Mouse (Mus musculus): ENCODE measurements around the gene Agpat2. TPM values are rescaled to one million over a fixed set of nuclear protein-coding genes. Genes with fewer than 3 reads are reported as not detected.

Gene Agpat2
- total RNA-seq, 2 experiments from 2014 or later: 37.0 to 43.6 TPM

GRCm38 (mm10) chr2:26627921-26628739, 23.9 kb upstream of the Agpat2 start, which contains the start of gene Fam69b:
Gene Fam69b, plus strand, starts transcription at chr2:26628457.
- peak; percentile 77 for ATAC-seq (ENCODE audit: poor library complexity, severe bottlenecking)

- no peak for ATAC-seq (ENCODE audit: poor library complexity, severe bottlenecking)
These were observed 21.9 kb upstream of the Agpat2 start for GRCm38 (mm10) chr2:26626081-26626480.

GRCm38 (mm10) chr2:26625419-26625818, 21.2 kb upstream of the Agpat2 start:
- ATAC-seq (ENCODE audit: poor library complexity, severe bottlenecking): no peak

GRCm38 (mm10) chr2:26622984-26623383, 18.8 kb upstream of the Agpat2 start:
- peak; percentile 38; the same call in 1 of the 2 replicates for ATAC-seq (ENCODE audit: poor library complexity, severe bottlenecking)

- ATAC-seq (ENCODE audit: poor library complexity, severe bottlenecking): no peak
These were observed 17.0 kb upstream of the Agpat2 start for GRCm38 (mm10) chr2:26621246-26621645.

GRCm38 (mm10) chr2:26617928-26618327, 13.7 kb upstream of the Agpat2 start:
- no peak for ATAC-seq (ENCODE audit: poor library complexity, severe bottlenecking)

GRCm38 (mm10) chr2:26617331-26617730, 13.1 kb upstream of the Agpat2 start:
- ATAC-seq (ENCODE audit: poor library complexity, severe bottlenecking): no peak

GRCm38 (mm10) chr2:26615459-26616124, 11.4 kb upstream of the Agpat2 start:
- no peak for ATAC-seq (ENCODE audit: poor library complexity, severe bottlenecking)

- ATAC-seq (ENCODE audit: poor library complexity, severe bottlenecking): no peak
These were observed 10.7 kb upstream of the Agpat2 start for GRCm38 (mm10) chr2:26614903-26615302.

- no peak for ATAC-seq (ENCODE audit: poor library complexity, severe bottlenecking)
These were observed 7.7 kb upstream of the Agpat2 start for GRCm38 (mm10) chr2:26611896-26612295.

- no peak for ATAC-seq (ENCODE audit: poor library complexity, severe bottlenecking)
These were observed 6.8 kb upstream of the Agpat2 start for GRCm38 (mm10) chr2:26611054-26611453.

- no peak for ATAC-seq (ENCODE audit: poor library complexity, severe bottlenecking)
These were observed 6.3 kb upstream of the Agpat2 start for GRCm38 (mm10) chr2:26610526-26610925.

GRCm38 (mm10) chr2:26609261-26609661, 5.0 kb upstream of the Agpat2 start:
- no peak for ATAC-seq (ENCODE audit: poor library complexity, severe bottlenecking)

- no peak for ATAC-seq (ENCODE audit: poor library complexity, severe bottlenecking)
These were observed 4.6 kb upstream of the Agpat2 start for GRCm38 (mm10) chr2:26608781-26609180.

- no peak for ATAC-seq (ENCODE audit: poor library complexity, severe bottlenecking)
These were observed 3.1 kb upstream of the Agpat2 start for GRCm38 (mm10) chr2:26607056-26607910.

- ATAC-seq (ENCODE audit: poor library complexity, severe bottlenecking): peak; percentile 9
These were observed 2.4 kb upstream of the Agpat2 start for GRCm38 (mm10) chr2:26606579-26606978.

GRCm38 (mm10) chr2:26605331-26605730, 1.1 kb upstream of the Agpat2 start:
- no peak for ATAC-seq (ENCODE audit: poor library complexity, severe bottlenecking)

- no peak for ATAC-seq (ENCODE audit: poor library complexity, severe bottlenecking)
These were observed 1.1 kb downstream of the Agpat2 start for GRCm38 (mm10) chr2:26603159-26603558.

- ATAC-seq (ENCODE audit: poor library complexity, severe bottlenecking): no peak
These were observed 1.6 kb downstream of the Agpat2 start for GRCm38 (mm10) chr2:26602631-26603030.

- ATAC-seq (ENCODE audit: poor library complexity, severe bottlenecking): no peak
These were observed 2.6 kb downstream of the Agpat2 start for GRCm38 (mm10) chr2:26601595-26601994.

GRCm38 (mm10) chr2:26600664-26601063, 3.6 kb downstream of the Agpat2 start:
- ATAC-seq (ENCODE audit: poor library complexity, severe bottlenecking): no peak
